Mouse (Mus musculus) activated CD4-positive, CD25-positive, alpha-beta regulatory T cell, adult 4 months (primary cell): ENCODE measurements around the gene Sp2. TPM values are rescaled to one million over a fixed set of nuclear protein-coding genes. Genes with fewer than 3 reads are reported as not detected.

Experiments
- ATAC-seq: one replicate; pipeline ENCODE4 v1.8.0; 2017
- polyA plus RNA-seq, 2 experiments: library from polyadenylated mRNA; unstranded; fragments of 100-300 nt; shearing (Covaris generic); gene quantifications; one replicate each; pipeline ENCODE4 v1.2.1; 2017

Sp2 gene
- polyA plus RNA-seq, 2 experiments from 2014 or later, result 22.5 to 26.6 TPM

- no peak for ATAC-seq
Measured at GRCm38 (mm10) chr11:96906431-96907161, 76.2 kb downstream of the Sp2 start.

Other genes with a start within 250 kb of the Sp2 start
- 10 to 100 TPM; 15.4 to 21.8 TPM for gene Snx11, start 205.4 kb downstream of the Sp2 start, polyA plus RNA-seq
- 10 to 100 TPM; 56.8 to 60.2 TPM for gene Cbx1, start 193.8 kb downstream of the Sp2 start, polyA plus RNA-seq
- gene Nfe2l1, start 153.0 kb downstream of the Sp2 start, polyA plus RNA-seq, result 10 to 100 TPM; 19.7 to 22.1 TPM
- gene Copz2, start 133.1 kb downstream of the Sp2 start, polyA plus RNA-seq, result not detected
- gene Cdk5rap3, start 66.5 kb downstream of the Sp2 start, polyA plus RNA-seq, result 10 to 100 TPM; 86.7 to 92.1 TPM
- gene Prr15l, start 54.9 kb downstream of the Sp2 start, polyA plus RNA-seq, result under 1 TPM in 1 of 2 experiments, not detected in 1; 0.15 TPM
- 10 to 100 TPM; 25.6 to 33.4 TPM for gene Pnpo, start 39.0 kb downstream of the Sp2 start, polyA plus RNA-seq
- gene Sp6, start 30.4 kb upstream of the Sp2 start, polyA plus RNA-seq, result not detected
- 10 to 100 TPM in 1 of 2 experiments, 1 to 10 TPM in 1; 5.4 to 10.6 TPM for gene Scrn2, start 47.0 kb upstream of the Sp2 start, polyA plus RNA-seq
- gene Lrrc46, start 58.4 kb upstream of the Sp2 start, polyA plus RNA-seq, result not detected
- gene Mrpl10, start 58.6 kb upstream of the Sp2 start, polyA plus RNA-seq, result 10 to 100 TPM; 56.6 to 58.0 TPM
- gene Osbpl7, start 67.7 kb upstream of the Sp2 start, polyA plus RNA-seq, result 10 to 100 TPM; 21.3 to 25.8 TPM
- 1 to 10 TPM; 4.5 to 5.6 TPM for gene Tbx21, start 132.4 kb upstream of the Sp2 start, polyA plus RNA-seq
- under 1 TPM in 1 of 2 experiments, not detected in 1; 0.37 TPM for gene Tbkbp1, start 168.5 kb upstream of the Sp2 start, polyA plus RNA-seq
- 10 to 100 TPM; 28.8 to 40.6 TPM for gene Kpnb1, start 204.9 kb upstream of the Sp2 start, polyA plus RNA-seq